Mouse (Mus musculus): ENCODE data around the gene Gata2.

Gata2 gene

DNA sequence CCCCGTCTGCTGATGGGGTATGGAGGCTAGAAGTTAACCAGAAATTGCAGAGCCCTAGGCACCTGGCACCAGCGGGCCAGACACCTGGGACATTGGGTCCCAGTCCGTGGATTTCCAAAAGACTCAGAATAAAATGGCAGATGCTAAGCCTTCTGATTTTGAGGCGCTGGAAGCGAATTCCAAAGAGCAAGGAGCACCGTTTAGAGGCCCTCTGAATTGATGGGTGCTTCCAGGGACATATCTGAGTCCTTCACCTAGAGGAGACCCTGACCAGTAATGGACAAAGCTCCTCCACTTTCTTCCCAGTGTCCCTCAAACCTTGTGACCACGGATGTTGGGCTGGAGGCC, 1.3 kb downstream of the Gata2 start:
- DNase-seq (ENCODE audit: low spot score in 2 of 2) = no peak

DNA sequence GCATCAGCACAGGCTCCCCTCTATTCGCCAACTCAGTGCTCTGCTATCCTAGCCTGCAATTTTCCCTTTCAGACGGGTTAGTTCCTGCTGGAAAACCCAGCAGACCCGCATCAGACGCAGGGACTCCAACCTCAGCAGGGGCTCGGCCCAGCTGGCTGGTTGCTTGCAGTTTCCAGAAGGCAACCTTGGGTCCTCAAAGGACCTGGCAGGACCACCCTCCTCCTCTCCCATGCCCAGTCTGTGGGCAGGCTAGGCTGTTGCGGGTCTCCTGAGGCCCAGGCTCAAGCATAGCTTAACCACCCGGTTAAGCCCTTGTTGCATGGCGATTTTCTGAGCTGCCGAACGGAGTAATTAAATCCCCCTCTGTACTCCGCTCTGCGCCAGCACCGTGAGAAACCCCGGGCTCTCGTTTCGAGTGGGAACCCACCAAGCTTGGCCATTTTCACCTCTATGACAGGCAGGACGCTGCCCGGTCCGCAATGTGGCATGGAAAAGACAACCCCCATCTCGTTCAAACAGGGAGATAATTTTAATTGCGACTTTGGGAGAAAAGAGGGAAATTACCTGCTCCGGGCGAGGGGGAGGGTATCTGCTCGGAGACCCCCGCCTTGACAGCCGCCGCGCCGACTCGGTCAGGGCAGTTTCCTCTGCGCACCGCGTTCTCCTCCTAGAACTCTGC, 2.5 kb downstream of the Gata2 start:
- no peak for DNase-seq (ENCODE audit: low spot score in 2 of 2)

GRCm38 (mm10) chr6:88196733-88197312, 3.1 kb downstream of the Gata2 start:
- no peak for DNase-seq (ENCODE audit: low spot score in 2 of 2)

GRCm38 (mm10) chr6:88197313-88198069, 3.8 kb downstream of the Gata2 start:
- no peak for DNase-seq (ENCODE audit: low spot score in 2 of 2)

DNA sequence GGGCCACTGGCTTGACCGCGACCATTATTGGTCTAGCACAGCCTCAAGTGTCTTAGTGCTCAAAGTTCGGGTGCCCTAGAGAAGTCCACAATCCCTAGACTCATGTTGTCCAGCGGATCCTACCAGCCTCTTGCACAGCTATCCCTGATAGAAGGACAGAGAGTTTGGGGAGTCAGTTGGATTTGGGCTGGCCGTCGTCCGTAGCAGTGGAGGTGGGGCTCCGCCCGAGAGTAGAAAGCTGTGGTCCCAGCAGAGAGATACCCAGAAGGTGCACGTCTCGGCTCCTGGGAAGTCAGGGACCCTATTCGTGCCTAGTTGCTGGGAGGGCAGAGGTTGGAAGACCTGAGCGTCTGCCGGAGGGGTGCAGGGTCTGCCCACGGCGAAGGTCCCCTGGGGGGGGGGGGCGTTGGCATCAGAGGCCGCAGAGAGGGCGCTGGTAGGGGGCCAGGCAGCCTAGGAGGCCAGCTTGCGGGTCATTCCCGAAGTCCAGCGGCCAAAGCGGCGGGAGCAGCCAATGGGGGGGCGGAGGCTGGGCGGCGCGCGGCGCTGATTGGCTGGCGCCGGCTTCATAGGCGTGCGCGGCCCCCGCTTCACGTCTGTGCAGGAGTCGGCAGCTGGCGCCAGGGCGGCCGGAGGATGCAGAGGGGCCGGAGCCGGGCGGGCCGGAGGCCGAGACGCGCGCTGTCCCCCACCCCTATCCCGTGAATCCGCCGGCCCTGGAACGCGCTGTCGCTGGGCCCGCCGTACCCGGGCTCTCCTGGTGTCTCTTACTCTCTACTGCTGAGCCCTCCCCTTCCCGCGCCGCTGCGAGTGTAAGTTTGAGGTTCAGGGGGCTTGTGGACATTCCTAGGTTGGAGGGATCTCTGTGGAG, 4.6 kb downstream of the Gata2 start:
- no peak for DNase-seq (ENCODE audit: low spot score in 2 of 2)

DNA sequence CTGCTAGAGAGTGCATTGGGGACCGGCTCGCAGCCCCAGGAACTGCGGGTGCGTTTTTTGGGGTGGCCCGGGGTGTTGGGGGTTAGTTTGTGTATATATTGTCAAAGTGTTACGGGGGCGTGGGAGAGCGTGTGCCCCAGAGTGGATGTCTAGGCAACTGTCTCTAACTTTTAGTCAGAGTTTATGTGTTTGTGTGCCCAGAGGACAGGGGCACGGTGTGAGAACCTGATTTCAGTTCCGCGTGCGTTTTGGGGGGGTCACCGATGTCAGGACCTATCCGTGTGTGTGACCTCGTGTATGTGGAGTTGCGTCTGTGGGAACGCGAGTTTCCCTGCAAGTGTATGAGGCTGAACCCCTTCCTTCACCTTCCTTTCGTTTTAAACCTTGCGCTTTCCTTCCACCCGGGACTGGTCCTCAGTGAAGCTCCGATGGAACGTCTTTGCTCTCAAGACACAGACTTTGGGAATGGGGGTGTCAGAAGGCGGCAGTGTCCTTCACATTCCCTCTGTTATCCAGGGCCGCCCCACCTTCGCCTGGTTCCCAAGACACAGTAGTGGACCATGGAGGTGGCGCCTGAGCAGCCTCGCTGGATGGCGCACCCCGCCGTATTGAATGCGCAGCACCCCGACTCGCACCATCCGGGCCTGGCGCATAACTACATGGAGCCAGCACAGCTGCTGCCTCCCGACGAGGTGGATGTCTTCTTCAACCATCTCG, 5.5 kb downstream of the Gata2 start:
- no peak for DNase-seq (ENCODE audit: low spot score in 2 of 2)

DNA sequence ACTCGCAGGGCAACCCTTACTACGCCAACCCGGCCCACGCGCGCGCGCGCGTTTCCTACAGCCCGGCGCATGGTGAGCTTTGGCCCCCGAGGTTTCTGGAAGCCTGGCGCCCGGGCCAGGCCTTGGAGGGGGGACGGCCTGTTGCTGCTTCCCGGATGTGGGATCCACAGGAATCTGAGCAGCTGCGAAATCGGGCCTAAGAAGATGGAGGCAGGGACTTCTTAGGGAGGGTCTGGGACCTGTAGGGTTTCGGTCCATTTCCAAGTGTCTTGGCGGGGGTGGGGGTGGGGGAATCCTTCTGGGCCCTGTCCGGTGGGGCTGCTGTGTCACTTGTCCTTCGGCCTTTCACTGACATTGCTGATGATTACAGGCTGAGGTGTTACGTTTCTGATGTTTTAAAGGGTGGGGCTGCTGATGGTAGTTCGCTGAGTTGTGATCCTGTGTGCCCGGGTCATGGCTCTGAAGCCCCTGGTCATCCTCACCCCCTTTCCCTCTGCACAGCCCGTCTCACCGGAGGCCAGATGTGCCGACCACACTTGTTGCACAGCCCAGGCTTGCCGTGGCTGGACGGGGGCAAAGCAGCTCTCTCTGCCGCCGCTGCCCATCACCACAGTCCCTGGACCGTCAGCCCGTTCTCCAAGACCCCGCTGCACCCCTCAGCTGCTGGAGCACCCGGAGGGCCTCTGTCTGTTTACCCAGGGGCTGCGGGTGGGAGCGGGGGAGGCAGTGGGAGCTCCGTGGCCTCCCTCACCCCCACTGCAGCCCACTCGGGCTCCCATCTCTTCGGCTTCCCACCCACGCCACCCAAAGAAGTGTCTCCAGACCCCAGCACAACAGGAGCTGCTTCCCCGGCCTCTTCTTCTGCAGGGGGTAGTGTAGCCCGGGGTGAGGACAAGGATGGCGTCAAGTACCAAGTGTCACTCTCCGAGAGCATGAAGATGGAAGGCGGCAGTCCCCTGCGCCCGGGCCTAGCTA, 6.3 kb downstream of the Gata2 start:
- DNase-seq (ENCODE audit: low spot score in 2 of 2) = no peak

DNA sequence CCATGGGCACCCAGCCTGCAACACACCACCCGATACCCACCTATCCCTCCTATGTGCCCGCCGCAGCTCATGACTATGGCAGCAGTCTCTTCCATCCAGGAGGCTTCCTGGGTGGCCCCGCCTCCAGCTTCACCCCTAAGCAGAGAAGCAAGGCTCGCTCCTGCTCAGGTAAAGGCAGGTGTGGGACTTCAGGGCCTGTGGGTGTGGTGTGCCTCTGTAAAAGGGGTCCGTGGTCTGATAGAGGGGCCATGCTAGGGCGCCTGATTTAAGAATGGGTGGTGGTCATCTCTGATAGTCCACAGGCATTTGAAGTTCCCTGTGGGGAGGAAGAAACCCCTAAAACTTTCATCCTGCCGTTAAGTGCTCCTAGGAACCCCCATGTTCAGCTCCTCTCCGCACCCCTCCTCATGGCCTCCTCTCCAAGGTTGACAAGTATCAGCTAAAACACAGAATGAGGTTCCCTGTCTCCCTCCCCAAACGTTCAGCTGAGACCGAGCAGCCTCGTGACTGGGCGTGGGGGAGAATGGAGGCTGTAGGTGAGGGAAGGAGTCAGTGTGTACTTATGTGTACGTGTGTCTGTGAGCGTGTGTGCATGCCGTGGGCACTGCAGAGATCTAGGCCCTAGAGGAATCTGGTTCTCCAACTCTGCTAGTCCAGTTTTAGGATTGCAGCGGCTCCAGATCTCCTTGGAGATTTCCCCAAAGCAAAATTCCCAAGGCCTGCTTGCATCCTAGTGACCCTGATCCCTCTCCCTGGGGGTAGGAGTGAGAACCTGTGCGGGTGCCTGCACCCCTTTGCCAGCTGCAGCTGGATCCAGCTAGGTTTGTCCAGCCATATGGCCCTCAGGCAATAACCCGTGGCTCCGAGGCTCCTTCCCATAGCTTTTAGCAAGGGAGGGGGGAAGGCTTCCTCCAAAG, 7.3 kb downstream of the Gata2 start:
- DNase-seq (ENCODE audit: low spot score in 2 of 2) = no peak

DNA sequence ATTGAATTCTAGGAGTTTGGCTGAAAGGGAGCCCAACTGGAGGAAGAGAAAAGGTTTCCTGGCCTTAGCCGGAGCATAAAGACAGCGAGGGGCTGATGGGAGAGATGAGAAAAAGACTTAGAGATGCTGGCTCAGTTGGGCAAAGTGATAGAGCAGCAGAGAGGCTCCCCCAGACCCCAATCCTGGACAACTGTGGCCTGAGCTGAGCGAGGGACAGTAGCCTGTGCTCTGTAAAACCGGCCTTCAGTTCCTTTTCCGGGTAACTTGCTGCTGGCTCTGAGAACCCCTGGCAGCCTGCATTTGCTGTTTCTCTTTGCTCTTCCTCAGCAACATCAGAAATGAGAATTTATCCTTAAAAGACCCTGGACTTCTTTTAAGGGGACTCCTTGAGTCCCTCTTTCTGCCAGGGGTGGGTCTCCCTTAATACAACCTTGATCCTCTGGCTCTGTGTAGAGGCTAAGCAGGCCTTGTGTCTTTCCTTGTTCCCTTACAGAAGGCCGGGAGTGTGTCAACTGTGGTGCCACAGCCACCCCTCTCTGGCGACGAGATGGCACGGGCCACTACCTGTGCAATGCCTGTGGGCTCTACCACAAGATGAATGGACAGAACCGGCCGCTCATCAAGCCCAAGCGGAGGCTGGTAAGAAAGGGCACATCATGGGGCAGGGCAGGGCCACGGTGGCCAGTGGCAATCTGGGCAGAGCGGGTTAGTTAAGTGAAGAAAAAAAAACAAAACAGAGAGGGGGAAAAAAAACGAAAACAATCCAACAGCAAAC, 8.4 kb downstream of the Gata2 start:
- DNase-seq (ENCODE audit: low spot score in 2 of 2) = no peak

DNA sequence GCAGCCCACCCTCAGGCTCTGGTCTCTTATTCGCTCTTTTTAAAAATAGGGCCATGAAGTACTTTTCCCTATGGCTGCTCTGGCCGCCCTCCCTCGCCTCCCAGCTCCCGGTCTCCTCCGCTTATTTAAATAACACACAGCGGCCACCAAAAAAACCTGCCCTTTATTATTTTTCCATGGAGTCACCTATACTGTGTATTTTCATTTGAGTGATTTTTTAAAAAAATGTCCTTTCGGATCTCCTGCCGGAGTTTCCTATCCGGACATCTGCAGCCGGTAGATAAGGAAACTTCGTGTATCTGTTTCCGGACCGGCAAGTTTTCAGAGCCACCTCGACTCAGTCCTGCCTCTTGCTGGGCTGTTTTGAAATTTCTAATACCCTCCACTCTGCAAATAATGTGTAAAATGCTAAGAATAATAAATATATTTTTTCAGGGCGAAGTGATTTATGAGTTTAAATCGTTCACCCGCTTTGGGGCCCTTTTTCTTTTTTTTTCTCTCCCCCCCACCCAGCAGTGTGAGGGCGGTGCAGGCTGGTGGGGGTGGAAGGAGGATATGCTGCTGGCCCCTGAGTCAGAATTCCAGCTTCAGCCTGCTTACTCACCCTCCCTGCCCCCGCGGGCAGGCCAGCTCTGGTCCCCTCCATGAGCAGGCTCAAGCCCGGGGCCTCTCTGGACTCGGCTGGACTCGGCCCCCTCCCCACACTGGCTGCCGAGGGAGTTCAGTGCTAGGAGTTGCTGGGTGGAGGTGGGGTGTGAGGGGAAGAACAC, 9.4 kb downstream of the Gata2 start:
- DNase-seq (ENCODE audit: low spot score in 2 of 2) = no peak

DNA sequence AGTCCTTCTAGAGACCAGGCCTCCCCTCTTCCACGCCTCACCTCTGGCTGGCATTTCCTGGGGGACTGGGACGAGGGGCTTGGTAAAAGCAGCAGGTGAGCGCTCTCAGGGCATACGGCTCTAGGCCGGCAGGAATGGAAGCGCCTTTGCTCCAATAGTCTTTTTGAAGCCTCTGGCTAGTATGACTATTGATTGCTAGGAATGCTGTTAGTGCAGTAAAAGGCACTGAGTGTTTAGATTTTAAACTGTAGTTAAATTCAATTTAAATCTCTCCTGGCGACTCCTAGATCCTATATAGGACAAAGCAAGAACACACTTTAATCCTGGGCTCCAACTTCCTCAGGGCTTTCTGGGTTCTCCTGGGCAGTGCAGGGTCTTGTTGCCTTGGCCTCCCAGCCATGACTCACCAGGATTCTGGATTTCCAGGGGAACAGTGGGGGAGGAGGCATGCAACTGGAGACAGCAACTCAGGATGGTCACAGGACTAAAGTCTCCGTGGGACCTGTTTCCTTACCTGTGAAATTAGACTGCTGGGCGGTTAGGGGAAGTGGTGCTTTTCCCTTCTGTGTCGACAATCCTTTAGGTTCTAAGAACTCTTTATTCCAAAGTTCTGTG, 10.2 kb downstream of the Gata2 start:
- no peak for DNase-seq (ENCODE audit: low spot score in 2 of 2)

DNA sequence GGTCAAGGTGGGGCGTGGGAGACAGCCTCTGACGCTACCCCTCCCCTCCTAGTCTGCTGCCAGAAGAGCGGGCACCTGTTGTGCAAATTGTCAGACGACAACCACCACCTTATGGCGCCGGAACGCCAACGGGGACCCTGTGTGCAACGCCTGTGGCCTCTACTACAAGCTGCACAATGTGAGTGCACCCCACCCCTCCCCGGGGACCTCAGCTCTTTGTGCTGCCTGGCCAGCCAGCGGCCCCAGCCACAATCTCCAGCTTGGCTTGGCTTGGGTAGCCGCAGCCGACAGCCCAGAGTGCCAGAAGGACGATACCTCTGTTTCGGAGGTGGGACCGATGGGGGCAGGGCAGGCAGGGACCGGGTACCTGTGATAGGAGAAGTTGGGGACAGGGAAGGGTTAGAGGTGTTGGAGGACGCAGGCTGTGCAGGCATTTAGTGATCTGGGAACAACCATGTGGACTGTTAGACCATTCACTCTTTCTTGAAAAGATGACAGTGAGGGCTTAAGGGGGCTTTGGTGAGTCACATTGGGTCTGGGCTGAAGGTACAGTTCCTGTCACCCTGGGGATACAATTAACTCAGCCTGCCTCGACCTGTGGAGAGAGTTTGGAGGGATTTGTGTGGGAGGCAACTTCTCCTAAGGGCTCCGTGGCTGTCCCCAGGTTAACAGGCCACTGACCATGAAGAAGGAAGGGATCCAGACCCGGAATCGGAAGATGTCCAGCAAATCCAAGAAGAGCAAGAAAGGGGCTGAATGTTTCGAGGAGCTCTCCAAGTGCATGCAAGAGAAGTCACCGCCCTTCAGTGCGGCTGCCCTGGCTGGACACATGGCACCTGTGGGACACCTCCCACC, 11.1 kb downstream of the Gata2 start:
- no peak for DNase-seq (ENCODE audit: low spot score in 2 of 2)

DNA sequence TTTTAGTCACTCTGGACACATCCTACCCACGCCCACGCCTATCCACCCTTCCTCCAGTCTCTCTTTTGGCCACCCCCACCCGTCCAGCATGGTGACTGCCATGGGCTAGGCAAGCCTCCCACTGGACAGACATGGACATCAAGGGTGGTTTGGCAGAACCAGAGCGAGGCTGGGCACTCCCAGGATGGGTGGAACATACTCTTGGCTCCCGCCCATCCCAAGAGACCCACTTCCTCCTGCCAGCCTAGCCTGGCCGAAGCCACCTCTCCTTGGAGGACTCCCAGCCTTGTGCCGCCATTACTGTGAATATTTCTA, 11.7 kb downstream of the Gata2 start:
- DNase-seq (ENCODE audit: low spot score in 2 of 2) = no peak

DNA sequence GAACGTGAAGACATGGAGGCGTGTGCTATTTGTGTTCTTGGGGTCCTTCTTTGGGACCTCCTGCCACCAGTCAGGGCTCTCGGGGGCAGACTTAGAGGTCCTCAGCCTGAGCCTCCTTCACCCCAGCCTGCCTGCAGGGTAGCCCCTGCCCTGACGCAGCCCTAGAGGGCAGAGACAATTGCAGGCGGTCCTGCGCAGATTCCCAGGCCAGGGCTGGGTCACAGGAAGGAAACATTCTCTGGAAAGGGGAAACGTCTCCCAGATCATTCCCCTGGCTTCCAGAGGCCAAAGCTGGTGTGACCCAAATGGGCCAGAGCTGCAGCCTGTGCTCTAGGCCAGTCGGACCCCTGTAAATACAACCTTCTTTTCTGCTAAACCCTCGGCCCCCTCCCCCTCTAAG, 12.2 kb downstream of the Gata2 start:
- no peak for DNase-seq (ENCODE audit: low spot score in 2 of 2)

DNA sequence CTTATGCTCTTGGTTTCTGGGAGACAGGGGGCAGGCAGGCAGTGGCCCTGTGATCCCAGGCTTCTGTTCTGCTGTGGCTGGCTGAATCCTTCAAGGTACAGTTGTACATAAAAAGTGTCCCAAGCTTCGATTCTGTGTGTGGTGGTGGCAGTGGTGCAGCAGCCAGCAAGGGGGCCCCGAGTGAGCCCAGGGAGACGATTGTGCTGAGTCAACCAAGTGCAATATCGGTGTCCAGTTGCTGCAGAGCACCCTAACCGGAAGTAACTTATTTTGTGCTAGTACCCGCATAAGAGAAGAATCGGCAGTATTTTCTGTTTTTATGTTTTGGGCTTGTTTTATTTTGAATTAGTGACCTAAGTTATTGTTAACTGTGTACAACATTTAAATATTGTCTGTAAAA, 12.9 kb downstream of the Gata2 start:
- no peak for DNase-seq (ENCODE audit: low spot score in 2 of 2)

DNA sequence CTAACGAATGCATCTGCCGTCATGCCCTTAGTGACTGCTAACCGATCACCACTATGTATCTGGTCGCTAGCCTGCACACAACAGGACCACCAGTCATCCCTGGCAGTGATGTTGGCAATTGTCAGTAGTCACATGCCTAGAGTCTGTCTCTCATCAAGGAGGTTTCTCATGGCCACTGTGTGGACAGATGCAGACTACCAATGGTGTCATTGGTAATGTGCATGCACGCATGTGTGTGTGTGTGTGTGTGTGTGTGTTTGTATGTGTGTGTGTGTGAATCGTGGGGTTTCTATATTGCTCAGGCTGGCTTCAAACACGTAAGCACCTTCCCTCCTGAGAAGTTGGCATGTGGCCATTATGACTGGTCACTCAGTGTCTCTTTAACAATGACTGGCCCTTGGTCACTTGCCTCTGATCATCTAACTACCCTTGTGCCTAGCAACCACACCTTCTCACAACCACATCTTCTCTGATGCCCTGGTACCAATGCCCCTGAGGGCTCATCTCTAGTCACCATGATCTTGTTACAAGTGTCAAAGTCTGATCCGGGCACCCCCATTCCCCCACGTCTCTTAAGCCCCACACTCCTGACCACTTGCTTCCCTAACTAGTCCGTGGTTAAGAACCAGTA, 13.8 kb downstream of the Gata2 start:
- DNase-seq (ENCODE audit: low spot score in 2 of 2) = no peak
